In the genomic region with DNA sequence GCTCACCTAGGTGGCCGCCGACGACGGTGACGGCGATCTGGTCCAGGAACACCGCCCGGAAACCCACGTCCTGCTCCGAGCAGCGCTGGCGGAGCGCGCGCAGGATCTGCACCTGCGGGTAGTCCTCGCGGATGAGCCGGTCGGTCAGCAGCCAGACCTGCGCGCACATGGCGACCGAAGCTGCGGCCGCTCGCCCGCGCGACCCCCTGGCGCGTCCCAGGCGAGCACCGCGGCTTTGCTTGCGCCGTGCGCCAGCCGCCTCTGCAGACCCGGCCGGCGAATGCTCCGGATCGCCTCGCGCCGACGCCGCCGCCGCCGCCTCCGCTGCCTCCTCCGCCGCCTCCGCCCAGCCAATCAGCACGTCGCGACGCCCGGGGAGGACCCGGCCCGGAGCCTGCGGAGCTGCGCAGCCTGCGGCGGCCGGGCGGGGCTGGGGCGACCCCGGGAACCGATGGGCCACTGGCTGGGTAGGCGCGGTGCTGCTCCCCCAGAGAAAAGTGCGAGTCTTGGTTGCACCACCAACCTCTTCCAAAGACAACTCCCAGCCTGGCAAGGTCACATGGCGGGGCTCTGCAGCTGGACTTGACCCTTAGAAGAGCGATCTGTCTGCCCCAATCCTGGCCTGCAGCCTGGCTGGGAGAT, we compare ENCODE assay signal across 8 mouse cellular contexts. TPM values are rescaled to one million over a fixed set of nuclear protein-coding genes. Genes with fewer than 3 reads are reported as not detected.
DNase-seq lines count a peak whose midpoint lies in the region; TF ChIP-seq lines count a peak whose summit lies in the region.

TSS of gene Rimkla (minus strand) at position 338 of the 642 bp plus-strand sequence.

- peak within 1 kb of the TSS; percentile 72 for H3K4me3 ChIP-seq in ES-E14 (ENCODE audit: insufficient read depth in 1 of 2, low read depth in 1 of 2, low read length in 2 of 2, poor library complexity in 1 of 2, severe bottlenecking in 1 of 2)
- peak within 1 kb of the TSS; percentile 39 for H3K4me3 ChIP-seq in lung, adult 2 months (replicated peaks; ENCODE audit: extremely low read depth, low read depth, low read length)
- peak within 1 kb of the TSS; percentile 45 for H3K4me3 ChIP-seq in thymus, adult 2 months (ENCODE audit: control insufficient read depth, insufficient read depth, low read length)

- in situ Hi-C loops in ES-E14 (cut with MboI; ENCODE audit: low sequenced_read_pairs in 2 of 2, unreplicated experiment in 2 of 2): no loop called here

- no peaks in the 10 kb centered on the region for H3K9me3 ChIP-seq in ES-E14 (ENCODE audit: control insufficient read depth, insufficient read depth, low read depth, low read length)

- no peak for TF ChIP-seq CTCF in lung, adult 2 months (IDR thresholded peaks at IDR 0.05; ENCODE audit: insufficient read depth, low read length)
- TF ChIP-seq CTCF in thymus, adult 2 months (IDR thresholded peaks at IDR 0.05; ENCODE audit: borderline replicate concordance, control insufficient read depth, extremely low read depth, insufficient read depth, low read length, poor library complexity): no peak

- no peak within 1 kb of the TSS for H3K27ac ChIP-seq in ES-E14 (ENCODE audit: insufficient read depth, low read depth, low read length, poor library complexity, severe bottlenecking)
- no peak within 1 kb of the TSS for H3K27ac ChIP-seq in thymus, adult 2 months (ENCODE audit: control insufficient read depth, insufficient read depth, low read length)

- no peak for DNase-seq in ES-E14 (ENCODE audit: low read depth, low spot score)
- peak; percentile 77 for DNase-seq in cerebellum, adult 9-10 months
- peak in 1 of 2 experiments; percentile 55 for DNase-seq in frontal cortex, adult 2 months (ENCODE audit: extremely low spot score in 1 of 2, low spot score in 1 of 2)
- DNase-seq in heart, postnatal 4 days: peak; percentile 75
- DNase-seq in layer of hippocampus, adult 8-10 months (ENCODE audit: low spot score in 2 of 2): peak; percentile 25 to 62
- DNase-seq in lung, adult 2 months: peak; percentile 61
- DNase-seq in ovary, adult 18-20 months (ENCODE audit: low spot score): peak; percentile 56
- peak; percentile 73 for DNase-seq in thymus, adult 2 months

- WGBS in lung, adult 2 months: 2% methylated on average over 77 of the region's 77 CpGs
- WGBS in thymus, adult 2 months: under 1% methylated on average over 77 of the region's 77 CpGs

- no peak for TF ChIP-seq POLR2A in lung, adult 2 months (IDR thresholded peaks at IDR 0.05; ENCODE audit: borderline replicate concordance, extremely low read depth, low read depth, low read length)
- no peak for TF ChIP-seq POLR2A in thymus, adult 2 months (IDR thresholded peaks at IDR 0.05; ENCODE audit: control insufficient read depth, extremely low read depth, insufficient read depth, low read length, poor library complexity)

- no peaks in the 10 kb centered on the region for H3K36me3 ChIP-seq in ES-E14 (ENCODE audit: control insufficient read depth, insufficient read depth, low read length, poor library complexity, severe bottlenecking)
- no peaks in the 10 kb centered on the region for H3K36me3 ChIP-seq in thymus, adult 2 months (ENCODE audit: control insufficient read depth, insufficient read depth, low read length)

- no peaks in the 10 kb centered on the region; the same call in 1 of the 2 replicates for H3K27me3 ChIP-seq in thymus, adult 2 months (ENCODE audit: control insufficient read depth, insufficient read depth, low read length)

- H3K9ac ChIP-seq in ES-E14 (ENCODE audit: insufficient read depth, low read depth, low read length, poor library complexity, severe bottlenecking): peak within 1 kb of the TSS; percentile 71

- H3K4me1 ChIP-seq in ES-E14 (ENCODE audit: control insufficient read depth in 2 of 2, insufficient read depth in 2 of 2, low read length in 2 of 2, poor library complexity in 1 of 2): no peaks in the 10 kb centered on the region; a peak in 1 of 4 replicates
- no peaks in the 10 kb centered on the region for H3K4me1 ChIP-seq in lung, adult 2 months (ENCODE audit: control insufficient read depth, insufficient read depth, low read length)
- H3K4me1 ChIP-seq in thymus, adult 2 months (replicated peaks; ENCODE audit: control insufficient read depth, insufficient read depth, low read length): peaks cover 6% of the 10 kb centered on the region

TF ChIP-seq in ES-E14, 5 proteins besides CTCF, POLR2A, EP300 and RAD21:
- TF ChIP-seq HCFC1 (IDR thresholded peaks at IDR 0.05; ENCODE audit: borderline replicate concordance, insufficient read depth, low read length) (0 out of 2 replicates have a peak, but pooled peaks have one; percentile 43), CHD2 (IDR thresholded peaks at IDR 0.05; ENCODE audit: low read depth, low read length) (no peak), MAFK (IDR thresholded peaks at IDR 0.05; ENCODE audit: insufficient read depth, low read depth, low read length) (no peak), ZNF384 (IDR thresholded peaks at IDR 0.05; ENCODE audit: low read depth, low read length) (no peak), ZC3H11A (IDR thresholded peaks at IDR 0.05; ENCODE audit: borderline replicate concordance, low read depth, low read length) (no peak)

RNA-seq across cellular contexts. Expression of gene Rimkla, which starts in this region (rescaled TPM):
- 1.1 and 1.5 TPM in 2 replicates for total RNA-seq in ES-E14 (2012; rRNA removed)
- 11.6 and 12.0 TPM in 2 replicates for polyA plus RNA-seq in frontal cortex, adult 2 months (2012; rRNA removed)
- total RNA-seq in heart, postnatal 4 days (2021): 1 to 10 TPM; 4.3 to 5.8 TPM
- 10 to 100 TPM; 11.8 to 18.2 (median 13.2) TPM for total RNA-seq in layer of hippocampus, adult 8-10 months (2022)
- polyA plus RNA-seq in lung, adult 2 months (2012; rRNA removed): 0.14 and 0.19 TPM in 2 replicates
- 1.8 and 2.2 TPM in 2 replicates for polyA plus RNA-seq in thymus, adult 2 months (2012; rRNA removed)

Comparison
In these comparisons a context has a peak if more than half of its experiments do, and no peak if none do; other contexts are left out.
1. Peak in DNase-seq and H3K4me3 ChIP-seq in lung, adult 2 months; RNA of the gene not detected or under 1 TPM.